Mouse (Mus musculus) CH12.LX (cell line): Measurements from ENCODE around the gene Eif5.
"Not testable (repeated sequence)": the region's sequence is repeated elsewhere in the genome, so short reads cannot be mapped to it uniquely, and the experiment has no call there.

Experiments
- CTCF ChIP-seq, 2 experiments: IDR thresholded peaks in 1 of 2; conservative IDR thresholded peaks in 1 of 2; 2 replicates each; pipeline ENCODE4 v1.5.1; 2011 to 2012; ENCODE audit warnings: low read depth in 2 of 2, low read length in 2 of 2, improper control_type of control experiment in 1 of 2, inconsistent platforms in 1 of 2, mild to moderate bottlenecking in 1 of 2, moderate library complexity in 1 of 2
- EP300 ChIP-seq: IDR thresholded peaks from 2 replicates; pipeline ENCODE4 v1.6.1; 2011; ENCODE audit warnings: low read length, improper control_type of control experiment
- MYC ChIP-seq: IDR thresholded peaks from 2 replicates; pipeline ENCODE4 v1.6.1; 2011; ENCODE audit warnings: low read depth, mild to moderate bottlenecking, improper control_type of control experiment, low read length

DNA sequence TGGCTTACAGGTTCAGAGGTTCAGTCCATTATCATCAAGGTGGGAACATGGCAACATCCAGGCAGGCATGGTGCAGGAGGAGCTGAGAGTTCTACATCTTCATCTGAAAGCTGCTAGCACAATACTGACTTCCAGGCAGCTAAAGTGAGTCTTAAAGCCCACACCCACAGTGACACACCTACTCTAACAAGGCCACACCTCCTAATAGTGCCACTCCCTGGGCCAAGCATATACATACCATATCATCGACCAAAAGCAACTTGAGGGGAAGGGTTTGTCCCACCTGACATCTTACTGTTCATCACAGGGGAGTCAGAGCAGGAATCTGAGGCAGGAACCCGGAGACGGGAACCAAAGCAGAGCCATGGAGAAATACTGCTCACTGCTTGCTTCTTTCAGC is 29.4 kb upstream of the Eif5 start:
- not testable (repeated sequence) for TF ChIP-seq CTCF (conservative IDR thresholded peaks at IDR 0.05 in 1 of 2, IDR thresholded peaks at IDR 0.05 in 1 of 2; ENCODE audit: low read depth in 2 of 2, low read length in 2 of 2); EP300; MYC
